Mouse (Mus musculus) liver, embryonic 12.5 days (tissue): ENCODE results near the gene Pde2a. TPM values are rescaled to one million over a fixed set of nuclear protein-coding genes. Genes with fewer than 3 reads are reported as not detected.

ENCODE experiments used
- ATAC-seq: fragments of 200-750 bp; cut with Nextera tagmentation; 2 replicates; pipeline ENCODE4 v1.8.0; 2017; ENCODE audit warnings: moderate number of reproducible peaks, mild to moderate bottlenecking, moderate library complexity
- H3K27ac ChIP-seq: fragments of 300-500 bp; sonication (generic); 2 replicates; pipeline ENCODE4 v1.5.1; 2016; ENCODE audit warnings: mild to moderate bottlenecking
- H3K27me3 ChIP-seq: fragments of 300-500 bp; sonication (generic); replicated peaks from 2 replicates; pipeline ENCODE4 v1.6.1; 2016; ENCODE audit warnings: mild to moderate bottlenecking, moderate library complexity
- H3K36me3 ChIP-seq: fragments of 300-500 bp; sonication (generic); 2 replicates; pipeline ENCODE4 v1.6.1; 2016; ENCODE audit warnings: mild to moderate bottlenecking, moderate library complexity
- H3K4me1 ChIP-seq: fragments of 300-500 bp; sonication (generic); 2 replicates; pipeline ENCODE4 v1.6.1; 2016
- H3K4me2 ChIP-seq: fragments of 300-500 bp; sonication (generic); 2 replicates; pipeline ENCODE4 v1.6.1; 2016; ENCODE audit warnings: mild to moderate bottlenecking, moderate library complexity
- H3K4me3 ChIP-seq: fragments of 300-500 bp; sonication (generic); 2 replicates; pipeline ENCODE4 v1.5.1; 2016; ENCODE audit warnings: mild to moderate bottlenecking, moderate library complexity
- H3K9ac ChIP-seq: fragments of 300-500 bp; sonication (generic); 2 replicates; pipeline ENCODE4 v1.6.1; 2016; ENCODE audit warnings: mild to moderate bottlenecking, moderate library complexity
- H3K9me3 ChIP-seq: fragments of 300-500 bp; sonication (generic); replicated peaks from 2 replicates; pipeline ENCODE4 v1.6.1; 2016; ENCODE audit warnings: mild to moderate bottlenecking, moderate library complexity
- WGBS: fragments of 180-500 bp; shearing (Covaris S2); methylation state at CpG from one replicate; pipeline ENCODE4 v1.1.7; 2016; ENCODE audit not compliant: insufficient replicate concordance; 5-methylcytosine and 5-hydroxymethylcytosine counted together
- polyA plus RNA-seq: library from polyadenylated mRNA; unstranded; fragments of >200 nt; fragmentation: Nextera tagmentation; extraction: Ambion mirVana; gene quantifications from 2 replicates; pipeline ENCODE4 v1.2.1, GENCODE M21; 2016

Gene Pde2a
- polyA plus RNA-seq, 1 experiment from 2014 or later, result 12.0 TPM

DNA sequence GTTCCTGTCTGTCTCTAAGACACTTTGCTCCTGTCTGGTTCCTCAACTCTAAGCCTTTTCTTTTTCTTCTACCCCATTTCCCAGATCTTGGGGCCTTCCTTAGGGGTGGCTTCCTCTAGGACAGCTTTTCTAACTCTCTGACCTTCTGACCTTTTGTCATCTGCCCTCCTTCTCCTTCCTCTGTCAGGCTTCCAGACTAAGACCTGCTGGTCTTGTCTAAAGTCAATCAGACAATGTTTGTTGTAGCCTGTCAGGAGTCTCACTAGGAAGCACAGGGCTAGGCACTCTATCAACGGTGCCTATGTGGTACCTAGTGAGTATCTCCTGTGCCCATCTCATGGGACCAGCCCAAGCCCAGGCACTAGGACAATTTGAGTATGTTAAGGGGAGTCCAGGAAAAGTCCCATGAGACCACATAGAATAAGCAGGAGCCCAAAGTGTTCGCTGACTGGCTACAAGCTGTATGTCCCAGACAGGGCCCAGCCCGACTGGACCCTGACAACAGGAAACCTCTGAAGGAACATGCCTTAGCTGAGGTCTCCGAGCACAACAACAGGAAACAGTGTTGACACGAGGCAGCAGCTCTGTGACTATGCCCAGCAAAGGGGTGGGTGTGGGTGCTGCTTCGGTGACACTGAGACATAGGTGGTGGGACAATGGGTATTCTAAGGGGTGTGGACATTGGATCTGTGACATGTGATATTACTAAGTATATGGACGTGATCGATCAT, 44.5 kb downstream of the Pde2a start:
- peak overlapping the region; percentile 22 for H3K27ac ChIP-seq
- no peaks in the 10 kb centered on the region for H3K27me3 ChIP-seq
- no peak overlapping the region for H3K4me2 ChIP-seq
- peaks cover 12% of the 10 kb centered on the region for H3K4me1 ChIP-seq
- no peak overlapping the region for H3K9ac ChIP-seq
- 36% methylated on average over 8 of the region's 8 CpGs for WGBS
- no peaks in the 10 kb centered on the region for H3K9me3 ChIP-seq
- no peak overlapping the region for H3K4me3 ChIP-seq
- ATAC-seq, result no peak
- no peaks in the 10 kb centered on the region for H3K36me3 ChIP-seq

DNA sequence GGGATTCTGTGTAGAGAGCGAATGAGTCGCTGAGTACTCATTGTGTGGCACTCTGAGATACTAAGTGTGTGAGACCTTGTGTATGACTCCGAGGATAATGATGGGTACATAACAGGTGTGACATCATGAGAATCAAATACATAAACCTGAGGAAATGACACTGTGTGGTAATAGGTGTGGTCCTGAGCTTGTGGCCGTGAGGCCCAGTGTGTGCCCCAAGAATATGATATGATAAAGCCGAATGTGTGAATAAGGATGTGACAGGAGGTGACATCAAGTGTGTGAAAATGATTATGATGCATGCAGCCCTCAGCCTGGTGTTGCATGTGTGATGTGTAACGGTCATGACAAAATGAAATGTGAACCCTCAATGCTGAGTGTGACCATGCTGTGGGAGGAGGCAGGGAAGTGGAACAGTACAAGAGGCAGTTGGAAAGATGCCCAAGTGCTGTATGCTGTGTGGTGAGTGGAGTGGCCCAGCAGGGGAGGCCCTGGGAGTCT, 45.1 kb downstream of the Pde2a start:
- ATAC-seq, result no peak
- Histone ChIP-seq H3K27ac (no peak overlapping the region), H3K4me1 (peaks cover 12% of the 10 kb centered on the region), H3K4me2 (no peak overlapping the region), H3K4me3 (no peak overlapping the region), H3K9ac (no peak overlapping the region), H3K9me3 (no peaks in the 10 kb centered on the region), H3K27me3 (no peaks in the 10 kb centered on the region), H3K36me3 (no peaks in the 10 kb centered on the region)
- WGBS, result 61% methylated on average over 6 of the region's 6 CpGs

GRCm38 (mm10) chr7:101471423-101471822, 49.9 kb downstream of the Pde2a start:
- no peak for ATAC-seq
- Histone ChIP-seq H3K4me3 (no peak overlapping the region), H3K36me3 (no peaks in the 10 kb centered on the region), H3K4me2 (no peak overlapping the region), H3K27ac (no peak overlapping the region), H3K9me3 (no peaks in the 10 kb centered on the region), H3K4me1 (no peaks in the 10 kb centered on the region), H3K27me3 (no peaks in the 10 kb centered on the region), H3K9ac (no peak overlapping the region)
- 72% methylated on average over 2 of the region's 2 CpGs for WGBS

GRCm38 (mm10) chr7:101471968-101472480, 50.5 kb downstream of the Pde2a start:
- no peak for ATAC-seq
- Histone ChIP-seq H3K9me3 (no peaks in the 10 kb centered on the region), H3K9ac (no peak overlapping the region), H3K27me3 (no peaks in the 10 kb centered on the region), H3K36me3 (no peaks in the 10 kb centered on the region), H3K27ac (no peak overlapping the region), H3K4me3 (no peak overlapping the region), H3K4me1 (no peaks in the 10 kb centered on the region), H3K4me2 (no peak overlapping the region)
- WGBS, result 63% methylated on average over 3 of the region's 3 CpGs

DNA sequence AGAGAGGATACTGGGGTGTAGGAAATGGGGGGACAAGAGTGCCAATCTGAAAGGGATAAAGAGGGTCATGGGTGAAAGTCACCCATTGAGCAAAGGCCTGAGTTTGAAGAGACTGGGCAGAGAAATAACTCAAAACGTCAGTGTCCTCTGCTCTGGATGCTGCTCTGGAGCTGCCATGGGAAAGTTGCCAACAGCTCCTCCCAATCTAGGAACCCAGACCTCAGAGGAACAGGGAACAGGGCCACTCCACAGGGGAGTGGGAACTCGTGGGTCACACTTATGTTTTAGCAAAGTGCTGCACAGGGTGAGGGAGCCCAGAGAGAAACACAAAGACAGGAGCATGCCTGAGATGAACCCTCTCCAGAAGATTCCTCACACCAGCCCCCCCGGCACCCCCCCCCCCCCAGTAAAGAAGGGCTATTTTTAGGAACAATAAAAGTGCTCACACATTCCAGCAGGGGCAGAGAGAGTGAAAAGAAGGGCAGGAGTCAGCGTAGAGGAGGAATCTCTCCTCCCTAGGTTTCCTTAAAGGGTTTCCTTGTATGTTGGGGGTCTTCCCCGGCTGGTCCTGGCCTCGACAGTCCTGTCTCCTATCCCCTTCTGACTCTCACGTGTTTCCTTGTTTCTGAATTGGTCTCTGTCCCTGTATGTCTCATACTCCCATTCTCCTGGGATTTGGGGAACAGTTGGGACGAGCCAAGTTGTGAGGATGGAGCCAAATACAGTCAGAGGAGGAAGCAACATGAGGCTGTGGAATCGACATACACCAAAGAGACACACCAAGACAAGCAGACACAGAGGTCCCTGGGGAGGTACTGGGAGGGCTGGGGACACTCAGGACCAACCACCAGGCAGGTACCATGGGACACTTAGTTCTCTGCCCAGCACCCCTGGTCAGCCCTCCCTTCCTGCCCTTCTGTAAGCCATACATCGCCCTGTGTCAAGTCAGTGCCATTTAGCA, 51.4 kb downstream of the Pde2a start:
- no peak overlapping the region for H3K9ac ChIP-seq
- no peaks in the 10 kb centered on the region for H3K4me1 ChIP-seq
- ATAC-seq, result no peak

GRCm38 (mm10) chr7:101474399-101474811, 52.9 kb downstream of the Pde2a start:
- H3K9ac ChIP-seq, result no peak overlapping the region
- 72% methylated on average over 5 of the region's 5 CpGs for WGBS
- ATAC-seq, result no peak
- H3K9me3 ChIP-seq, result no peaks in the 10 kb centered on the region
- H3K4me1 ChIP-seq, result no peaks in the 10 kb centered on the region
- H3K4me3 ChIP-seq, result no peak overlapping the region
- H3K4me2 ChIP-seq, result no peak overlapping the region
- no peaks in the 10 kb centered on the region for H3K36me3 ChIP-seq
- no peaks in the 10 kb centered on the region for H3K27me3 ChIP-seq
- no peak overlapping the region for H3K27ac ChIP-seq

More for the DNA sequence above, 51.4 kb downstream of the Pde2a start:
- H3K9me3 ChIP-seq, result no peaks in the 10 kb centered on the region
- WGBS, result 39% methylated on average over 10 of the region's 10 CpGs
- no peaks in the 10 kb centered on the region for H3K36me3 ChIP-seq
- no peak overlapping the region for H3K27ac ChIP-seq
- H3K4me2 ChIP-seq, result no peak overlapping the region
- H3K4me3 ChIP-seq, result no peak overlapping the region
- no peaks in the 10 kb centered on the region for H3K27me3 ChIP-seq

- H3K9me3 ChIP-seq, result no peaks in the 10 kb centered on the region
- H3K4me3 ChIP-seq, result no peak overlapping the region
- no peak overlapping the region for H3K9ac ChIP-seq
- H3K36me3 ChIP-seq, result no peaks in the 10 kb centered on the region
- 56% methylated on average over 3 of the region's 3 CpGs for WGBS
- H3K4me1 ChIP-seq, result no peaks in the 10 kb centered on the region
- H3K4me2 ChIP-seq, result no peak overlapping the region
- no peak for ATAC-seq
- H3K27me3 ChIP-seq, result no peaks in the 10 kb centered on the region
- no peak overlapping the region for H3K27ac ChIP-seq
Measured at GRCm38 (mm10) chr7:101476028-101476427, 54.5 kb downstream of the Pde2a start.

- no peak overlapping the region for H3K9ac ChIP-seq
- WGBS, result 48% methylated on average over 4 of the region's 4 CpGs
- H3K27ac ChIP-seq, result no peak overlapping the region
- no peaks in the 10 kb centered on the region for H3K9me3 ChIP-seq
- no peak for ATAC-seq
- no peaks in the 10 kb centered on the region for H3K36me3 ChIP-seq
- no peaks in the 10 kb centered on the region for H3K27me3 ChIP-seq
- no peaks in the 10 kb centered on the region for H3K4me1 ChIP-seq
- H3K4me3 ChIP-seq, result no peak overlapping the region
- H3K4me2 ChIP-seq, result no peak overlapping the region
Measured at GRCm38 (mm10) chr7:101476493-101476892, 55.0 kb downstream of the Pde2a start.

GRCm38 (mm10) chr7:101477200-101477599, 55.7 kb downstream of the Pde2a start:
- no peak overlapping the region for H3K4me3 ChIP-seq
- 36% methylated on average over 5 of the region's 5 CpGs for WGBS

GRCm38 (mm10) chr7:101478099-101478498, 56.6 kb downstream of the Pde2a start:
- H3K27ac ChIP-seq, result no peak overlapping the region
- no peaks in the 10 kb centered on the region for H3K9me3 ChIP-seq
- H3K4me3 ChIP-seq, result no peak overlapping the region
- ATAC-seq, result no peak
- 43% methylated on average over 5 of the region's 5 CpGs for WGBS
- H3K27me3 ChIP-seq, result no peaks in the 10 kb centered on the region
- H3K4me2 ChIP-seq, result no peak overlapping the region
- no peaks in the 10 kb centered on the region for H3K4me1 ChIP-seq
- no peak overlapping the region for H3K9ac ChIP-seq
- H3K36me3 ChIP-seq, result no peaks in the 10 kb centered on the region

More at GRCm38 (mm10) chr7:101477200-101477599, 55.7 kb downstream of the Pde2a start:
- no peak for ATAC-seq
- H3K4me1 ChIP-seq, result no peaks in the 10 kb centered on the region
- no peak overlapping the region for H3K27ac ChIP-seq
- no peaks in the 10 kb centered on the region for H3K36me3 ChIP-seq
- no peak overlapping the region for H3K4me2 ChIP-seq
- H3K9me3 ChIP-seq, result no peaks in the 10 kb centered on the region
- H3K9ac ChIP-seq, result no peak overlapping the region
- no peaks in the 10 kb centered on the region for H3K27me3 ChIP-seq

- H3K36me3 ChIP-seq, result no peaks in the 10 kb centered on the region
- H3K27ac ChIP-seq, result no peak overlapping the region
- H3K4me2 ChIP-seq, result no peak overlapping the region
- no peaks in the 10 kb centered on the region for H3K9me3 ChIP-seq
- H3K27me3 ChIP-seq, result no peaks in the 10 kb centered on the region
- WGBS, result 54% methylated on average over 4 of the region's 4 CpGs
- ATAC-seq, result no peak
- H3K9ac ChIP-seq, result no peak overlapping the region
- H3K4me1 ChIP-seq, result no peaks in the 10 kb centered on the region
- H3K4me3 ChIP-seq, result no peak overlapping the region
Measured at GRCm38 (mm10) chr7:101479841-101480240, 58.4 kb downstream of the Pde2a start.

DNA sequence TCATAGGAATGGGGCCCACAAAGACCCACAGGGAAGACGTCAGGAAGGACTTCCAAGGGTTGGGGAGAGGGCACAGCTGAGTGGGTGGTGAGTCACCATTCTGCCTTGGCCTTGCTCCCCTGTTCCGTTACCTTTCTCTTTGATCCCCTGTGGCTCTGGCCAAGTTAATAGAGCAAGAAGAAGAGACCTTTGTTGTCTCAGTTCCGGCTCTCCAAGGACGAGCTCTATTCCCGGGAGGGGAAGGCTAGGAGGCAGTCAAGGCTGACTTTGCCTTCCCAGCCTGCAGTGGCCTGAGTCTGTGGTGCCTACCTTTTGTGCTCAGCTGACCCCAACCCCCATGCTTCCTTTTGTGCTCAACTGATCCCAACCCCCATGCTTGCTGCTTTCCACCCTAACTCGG, 59.2 kb downstream of the Pde2a start:
- H3K4me3 ChIP-seq, result no peak overlapping the region

More for the DNA sequence above, 59.2 kb downstream of the Pde2a start:
- Histone ChIP-seq H3K9ac (no peak overlapping the region), H3K9me3 (no peaks in the 10 kb centered on the region), H3K27me3 (no peaks in the 10 kb centered on the region), H3K4me1 (no peaks in the 10 kb centered on the region), H3K4me2 (no peak overlapping the region), H3K27ac (no peak overlapping the region), H3K36me3 (no peaks in the 10 kb centered on the region)
- ATAC-seq, result no peak
- WGBS, result 65% methylated on average over 6 of the region's 6 CpGs
